Mouse (Mus musculus): ENCODE results near the gene Padi2.

- TF ChIP-seq POLR2A (IDR thresholded peaks at IDR 0.05; ENCODE audit: borderline replicate concordance, insufficient read depth, low read length) (no peak), CTCF (IDR thresholded peaks at IDR 0.05; ENCODE audit: borderline replicate concordance, insufficient read depth, low read depth, low read length) (no peak)
Observed at GRCm38 (mm10) chr4:140983442-140983841, 77.3 kb downstream of the Padi2 start.

All from cerebellum, adult 2 months (tissue).